Mouse (Mus musculus): Measurements from ENCODE around the gene Mettl21a.
"Not testable (repeated sequence)": the region's sequence is repeated elsewhere in the genome, so short reads cannot be mapped to it uniquely, and the experiment has no call there.

Gene Mettl21a

GRCm38 (mm10) chr1:64614801-64615345 is 2.2 kb downstream of the Mettl21a start:
- peak; percentile 85 for DNase-seq (ENCODE audit: low read depth, low spot score)

- DNase-seq (ENCODE audit: low read depth, low spot score) = peak; percentile 69
Measured at GRCm38 (mm10) chr1:64614311-64614710, 2.7 kb downstream of the Mettl21a start.

- DNase-seq (ENCODE audit: low read depth, low spot score) = no peak
Measured at GRCm38 (mm10) chr1:64609976-64610375, 7.1 kb downstream of the Mettl21a start.

- DNase-seq (ENCODE audit: low read depth, low spot score) = no peak
Measured at GRCm38 (mm10) chr1:64609145-64609544, 7.9 kb downstream of the Mettl21a start.

GRCm38 (mm10) chr1:64603381-64603780 is 13.7 kb downstream of the Mettl21a start:
- no peak for DNase-seq (ENCODE audit: low read depth, low spot score)

GRCm38 (mm10) chr1:64601242-64601842 is 15.7 kb downstream of the Mettl21a start:
- no peak for DNase-seq (ENCODE audit: low read depth, low spot score)

- DNase-seq (ENCODE audit: low read depth, low spot score) = no peak
Measured at GRCm38 (mm10) chr1:64600413-64601077, 16.5 kb downstream of the Mettl21a start.

- DNase-seq (ENCODE audit: low read depth, low spot score) = no peak
Measured at GRCm38 (mm10) chr1:64598926-64599325, 18.1 kb downstream of the Mettl21a start.

GRCm38 (mm10) chr1:64578801-64579200 is 38.2 kb downstream of the Mettl21a start:
- no peak for DNase-seq (ENCODE audit: low read depth, low spot score)

GRCm38 (mm10) chr1:64577911-64578310 is 39.1 kb downstream of the Mettl21a start:
- not testable (repeated sequence) for DNase-seq (ENCODE audit: low read depth, low spot score)

GRCm38 (mm10) chr1:64576732-64577131 is 40.3 kb downstream of the Mettl21a start:
- DNase-seq (ENCODE audit: low read depth, low spot score) = no peak

- DNase-seq (ENCODE audit: low read depth, low spot score) = no peak
Measured at GRCm38 (mm10) chr1:64576022-64576421, 41.0 kb downstream of the Mettl21a start.

- DNase-seq (ENCODE audit: low read depth, low spot score) = no peak
Measured at GRCm38 (mm10) chr1:64568206-64568605, 48.8 kb downstream of the Mettl21a start.

GRCm38 (mm10) chr1:64560105-64560504 is 56.9 kb downstream of the Mettl21a start:
- DNase-seq (ENCODE audit: low read depth, low spot score) = no peak
